Mouse (Mus musculus): Measurements from ENCODE around the gene Cpn1. TPM values are rescaled to one million over a fixed set of nuclear protein-coding genes. Genes with fewer than 3 reads are reported as not detected.

The Cpn1 gene
- polyA plus RNA-seq, 1 experiment from 2014 or later: 0.30 TPM

DNA sequence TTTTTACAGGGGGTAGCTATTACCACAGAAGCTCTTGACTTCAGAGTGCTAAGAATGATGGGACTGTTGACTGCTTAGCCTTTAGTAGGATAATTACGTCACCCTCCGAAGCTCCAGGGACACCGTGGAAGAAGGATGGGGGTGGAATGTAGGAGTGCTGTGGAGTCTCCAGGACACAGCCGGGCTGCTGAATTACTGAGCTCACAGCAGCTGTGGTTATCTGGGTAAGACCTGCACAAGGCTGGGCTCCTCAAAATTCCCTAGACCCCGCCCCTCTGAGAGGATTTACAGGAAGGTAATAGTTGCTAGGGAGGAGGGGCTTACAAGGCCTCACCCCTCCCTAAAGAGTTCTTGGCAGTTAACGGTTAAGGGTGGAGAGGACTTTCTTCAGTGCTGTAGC is 9.7 kb downstream of the Cpn1 start:
- H3K4me1 ChIP-seq: no peaks in the 10 kb centered on the region
- H3K27ac ChIP-seq: no peak overlapping the region
- no peaks in the 10 kb centered on the region for H3K9me3 ChIP-seq
- no peaks in the 10 kb centered on the region for H3K27me3 ChIP-seq (replicated peaks)
- H3K9ac ChIP-seq: no peak overlapping the region
- no peak overlapping the region for H3K4me3 ChIP-seq
- WGBS: 74% methylated on average over 6 of the region's 6 CpGs
- no peak overlapping the region for H3K4me2 ChIP-seq (replicated peaks)
- H3K36me3 ChIP-seq: no peaks in the 10 kb centered on the region
- no peak for ATAC-seq (ENCODE audit: low FRiP score, low read depth)

DNA sequence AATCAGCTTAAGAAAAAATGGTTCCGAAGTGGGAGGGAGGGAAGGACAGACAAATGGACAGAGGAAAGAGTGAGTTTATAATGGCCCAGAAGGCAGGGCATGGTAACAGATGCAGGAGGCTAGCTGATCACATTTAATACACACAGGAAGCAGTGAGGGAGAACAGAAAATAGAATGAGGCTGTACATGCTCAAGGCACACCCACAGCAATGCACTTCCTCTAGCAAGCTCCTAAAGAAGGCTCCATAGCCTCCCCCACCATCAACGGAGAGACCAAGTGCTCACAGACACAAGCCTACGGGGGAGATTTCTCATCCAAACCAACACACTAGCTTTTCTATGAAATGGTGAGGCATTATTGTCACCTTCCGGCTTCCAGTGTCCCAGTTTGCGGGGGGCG is 12.1 kb downstream of the Cpn1 start:
- no peak overlapping the region for H3K27ac ChIP-seq
- 94% methylated on average over 6 of the region's 6 CpGs for WGBS
- H3K9me3 ChIP-seq: no peaks in the 10 kb centered on the region
- H3K4me1 ChIP-seq: no peaks in the 10 kb centered on the region
- H3K36me3 ChIP-seq: no peaks in the 10 kb centered on the region
- no peak overlapping the region for H3K4me2 ChIP-seq (replicated peaks)
- no peaks in the 10 kb centered on the region for H3K27me3 ChIP-seq (replicated peaks)
- H3K4me3 ChIP-seq: no peak overlapping the region
- H3K9ac ChIP-seq: no peak overlapping the region
- ATAC-seq (ENCODE audit: low FRiP score, low read depth): no peak

DNA sequence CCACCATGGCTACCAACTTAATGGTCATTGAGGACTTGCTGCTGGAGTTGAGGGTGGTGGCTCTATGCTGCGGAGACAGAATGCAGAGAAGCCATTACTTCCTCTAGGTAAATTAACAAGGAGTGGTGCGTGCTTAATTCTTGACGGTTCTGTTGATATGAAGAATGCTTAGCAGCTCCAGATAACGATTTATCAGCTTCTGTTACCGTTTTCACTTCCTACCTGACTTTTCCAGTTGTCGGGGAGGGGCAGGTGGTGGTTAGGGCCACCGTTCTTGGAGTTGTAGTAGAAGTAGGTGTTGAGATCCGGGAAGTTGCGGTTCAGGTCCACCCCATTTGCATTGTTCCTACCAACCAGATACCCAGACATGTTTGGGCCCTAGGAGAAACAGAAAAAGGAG is 12.6 kb downstream of the Cpn1 start:
- no peaks in the 10 kb centered on the region for H3K27me3 ChIP-seq (replicated peaks)
- no peak overlapping the region for H3K4me3 ChIP-seq
- no peak for ATAC-seq (ENCODE audit: low FRiP score, low read depth)
- no peaks in the 10 kb centered on the region for H3K36me3 ChIP-seq
- no peaks in the 10 kb centered on the region for H3K4me1 ChIP-seq
- WGBS: 87% methylated on average over 9 of the region's 9 CpGs
- H3K9me3 ChIP-seq: no peaks in the 10 kb centered on the region
- H3K27ac ChIP-seq: no peak overlapping the region
- H3K4me2 ChIP-seq (replicated peaks): no peak overlapping the region
- H3K9ac ChIP-seq: no peak overlapping the region

DNA sequence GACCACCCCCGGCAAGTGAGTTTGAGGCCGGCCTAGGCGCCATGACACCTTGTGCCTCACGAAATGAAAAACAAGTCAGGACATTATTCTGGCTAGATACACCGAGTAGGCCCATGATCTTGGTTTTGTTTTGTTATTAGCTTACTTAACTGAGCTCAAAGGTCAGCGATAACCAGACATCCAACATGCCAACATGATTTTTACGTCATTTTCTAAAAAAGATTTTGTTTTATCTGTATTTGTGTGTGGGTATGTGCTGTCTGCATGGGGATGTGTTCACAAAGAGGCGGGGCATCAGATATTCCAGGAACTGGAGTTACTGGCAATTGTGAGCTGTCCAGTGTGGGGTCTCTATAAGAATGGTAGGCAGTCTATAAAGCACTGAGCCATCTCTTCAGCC is 14.2 kb downstream of the Cpn1 start:
- Histone ChIP-seq H3K36me3 (no peaks in the 10 kb centered on the region), H3K9me3 (no peaks in the 10 kb centered on the region), H3K4me3 (no peak overlapping the region), H3K27ac (no peak overlapping the region), H3K4me2 (replicated peaks) (no peak overlapping the region), H3K9ac (no peak overlapping the region), H3K4me1 (no peaks in the 10 kb centered on the region), H3K27me3 (replicated peaks) (no peaks in the 10 kb centered on the region)
- ATAC-seq (ENCODE audit: low FRiP score, low read depth): no peak
- 92% methylated on average over 8 of the region's 8 CpGs for WGBS

DNA sequence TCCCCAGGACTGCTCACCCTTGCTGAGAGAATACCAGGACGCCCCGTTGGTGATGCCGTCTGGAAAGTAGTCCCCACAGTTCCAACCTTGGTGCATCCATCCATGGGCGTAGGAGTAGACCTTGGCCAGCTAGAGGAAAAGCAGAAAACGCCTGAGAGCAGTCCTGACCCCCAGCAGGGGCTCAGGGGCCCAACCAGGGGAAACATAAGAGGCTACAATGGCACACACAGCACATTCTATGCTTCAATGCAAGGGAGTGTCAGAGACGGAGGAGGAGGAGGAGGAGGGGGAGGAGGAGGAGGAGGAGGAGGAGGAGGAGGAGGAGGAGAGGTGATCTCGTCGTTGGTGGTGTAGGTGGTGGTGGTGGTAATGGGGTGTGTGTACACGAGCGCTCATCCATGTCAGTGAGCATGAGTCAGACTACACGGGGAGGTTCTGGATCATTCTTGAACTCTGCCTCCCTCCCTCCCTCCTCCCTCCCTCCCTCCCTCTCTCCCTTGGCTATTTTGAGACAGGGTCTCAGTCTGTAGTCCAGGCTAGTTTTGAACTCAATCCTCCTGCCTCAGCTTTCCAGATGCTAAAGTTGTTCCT is 17.8 kb downstream of the Cpn1 start:
- H3K27me3 ChIP-seq (replicated peaks): no peaks in the 10 kb centered on the region
- no peak overlapping the region for H3K4me2 ChIP-seq (replicated peaks)
- H3K9me3 ChIP-seq: no peaks in the 10 kb centered on the region
- H3K36me3 ChIP-seq: no peaks in the 10 kb centered on the region
- no peaks in the 10 kb centered on the region for H3K4me1 ChIP-seq
- 45% methylated on average over 10 of the region's 11 CpGs for WGBS
- H3K4me3 ChIP-seq: no peak overlapping the region
- H3K9ac ChIP-seq: no peak overlapping the region
- ATAC-seq (ENCODE audit: low FRiP score, low read depth): no peak
- H3K27ac ChIP-seq: no peak overlapping the region

DNA sequence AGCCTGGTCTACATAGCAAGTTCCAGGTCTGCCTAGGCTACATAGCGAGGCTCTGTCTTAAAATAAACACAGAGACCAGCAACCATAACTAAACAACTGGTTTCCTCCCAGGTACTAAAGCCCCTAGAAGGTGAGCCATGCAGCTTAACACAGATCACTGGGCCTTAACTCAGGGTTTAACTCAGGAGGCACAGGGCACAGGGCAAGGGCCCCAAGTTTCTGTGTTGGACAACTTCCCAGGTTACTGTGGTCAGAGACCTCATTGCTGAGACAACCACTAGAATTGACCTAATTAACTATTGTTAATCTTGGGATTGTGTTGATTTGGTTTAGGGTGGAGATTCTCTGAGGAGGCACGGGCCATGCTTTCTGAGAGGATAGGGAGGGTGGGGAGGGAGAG is 19.9 kb downstream of the Cpn1 start:
- Histone ChIP-seq H3K9ac (no peak overlapping the region), H3K36me3 (no peaks in the 10 kb centered on the region), H3K27ac (no peak overlapping the region), H3K4me3 (no peak overlapping the region), H3K27me3 (replicated peaks) (no peaks in the 10 kb centered on the region), H3K4me1 (no peaks in the 10 kb centered on the region), H3K4me2 (replicated peaks) (no peak overlapping the region), H3K9me3 (no peaks in the 10 kb centered on the region)
- 81% methylated on average over 2 of the region's 2 CpGs for WGBS
- ATAC-seq (ENCODE audit: low FRiP score, low read depth): no peak

DNA sequence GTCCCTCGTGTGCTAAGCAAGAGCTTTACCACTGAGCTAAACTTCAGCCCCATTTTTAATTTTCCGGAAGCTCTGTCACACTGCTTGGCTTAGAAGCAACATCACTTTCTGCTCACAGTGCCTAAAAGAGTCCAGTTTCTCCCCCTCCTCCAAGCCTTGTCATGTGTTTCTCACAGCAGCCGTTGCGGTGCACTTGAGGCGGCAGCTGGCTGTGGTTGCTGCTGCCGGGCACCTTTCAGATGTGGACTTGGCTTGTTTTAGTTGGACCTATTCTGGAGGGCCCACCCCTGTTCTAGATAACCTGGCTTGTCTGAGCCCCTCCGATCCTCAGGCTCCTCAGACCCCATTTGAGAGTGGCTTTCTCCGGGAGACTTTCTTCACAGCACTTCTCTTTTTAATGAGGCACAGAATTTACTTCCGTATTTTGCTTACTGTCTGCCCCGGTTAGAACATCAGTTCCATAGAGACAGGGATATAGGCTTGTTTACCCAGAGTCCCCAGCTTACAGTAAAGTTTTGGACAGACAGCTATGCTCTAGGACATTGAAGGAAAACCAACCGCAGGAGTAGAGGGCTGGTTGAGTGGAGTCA is 20.8 kb downstream of the Cpn1 start:
- no peaks in the 10 kb centered on the region for H3K27me3 ChIP-seq (replicated peaks)
- H3K4me2 ChIP-seq (replicated peaks): no peak overlapping the region
- 88% methylated on average over 11 of the region's 11 CpGs for WGBS
- H3K9ac ChIP-seq: no peak overlapping the region
- H3K27ac ChIP-seq: no peak overlapping the region
- H3K4me3 ChIP-seq: no peak overlapping the region
- no peaks in the 10 kb centered on the region for H3K4me1 ChIP-seq
- H3K36me3 ChIP-seq: no peaks in the 10 kb centered on the region
- no peaks in the 10 kb centered on the region for H3K9me3 ChIP-seq
- ATAC-seq (ENCODE audit: low FRiP score, low read depth): no peak

DNA sequence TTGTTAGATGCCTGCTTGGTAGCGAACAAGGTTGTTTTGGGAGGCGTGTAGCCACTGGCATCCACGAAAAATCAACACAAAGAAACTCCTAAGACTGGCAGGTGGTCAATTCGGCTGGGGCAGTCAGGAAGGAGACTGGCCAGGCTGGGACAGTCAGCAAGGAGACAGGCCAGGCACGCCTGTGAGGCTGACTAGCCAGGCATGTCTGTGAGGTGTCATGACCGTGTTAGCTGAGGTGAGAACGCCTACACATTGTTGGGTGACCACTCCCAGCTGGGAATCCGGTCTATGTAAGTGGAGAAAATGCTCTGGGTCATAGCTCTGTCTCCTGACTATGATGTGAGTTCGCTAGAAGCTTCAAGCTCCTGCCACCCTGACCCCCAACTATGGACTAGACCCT is 23.6 kb downstream of the Cpn1 start:
- no peak overlapping the region for H3K9ac ChIP-seq
- H3K9me3 ChIP-seq: no peaks in the 10 kb centered on the region
- no peaks in the 10 kb centered on the region for H3K27me3 ChIP-seq (replicated peaks)
- no peak overlapping the region for H3K27ac ChIP-seq
- ATAC-seq (ENCODE audit: low FRiP score, low read depth): no peak
- H3K4me2 ChIP-seq (replicated peaks): no peak overlapping the region
- no peaks in the 10 kb centered on the region for H3K4me1 ChIP-seq
- H3K36me3 ChIP-seq: no peaks in the 10 kb centered on the region
- H3K4me3 ChIP-seq: no peak overlapping the region
- WGBS: 68% methylated on average over 9 of the region's 9 CpGs

DNA sequence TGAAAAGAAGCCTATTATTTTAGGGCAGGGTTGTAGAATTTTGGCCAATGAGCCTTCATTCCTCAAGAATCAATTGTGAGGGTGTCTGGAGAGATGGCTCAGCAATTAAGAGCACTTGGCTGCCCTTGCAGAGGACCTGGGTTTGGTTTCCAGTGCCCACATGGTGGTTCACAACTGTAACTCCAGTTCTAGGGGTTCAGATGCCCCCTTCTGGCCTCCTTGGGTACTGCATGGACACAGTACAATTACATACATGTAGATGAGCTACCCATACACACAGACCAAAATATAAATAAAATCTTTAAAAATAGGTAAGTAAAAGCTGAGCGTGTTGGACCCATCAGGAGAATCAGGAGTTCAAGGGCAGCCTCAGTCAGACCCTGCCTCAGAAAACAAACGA is 25.2 kb downstream of the Cpn1 start:
- Histone ChIP-seq H3K9ac (no peak overlapping the region), H3K4me1 (no peaks in the 10 kb centered on the region), H3K36me3 (no peaks in the 10 kb centered on the region), H3K27ac (no peak overlapping the region), H3K4me3 (no peak overlapping the region), H3K4me2 (replicated peaks) (no peak overlapping the region), H3K27me3 (replicated peaks) (no peaks in the 10 kb centered on the region), H3K9me3 (no peaks in the 10 kb centered on the region)
- ATAC-seq (ENCODE audit: low FRiP score, low read depth): no peak
- 85% methylated on average over 2 of the region's 2 CpGs for WGBS

DNA sequence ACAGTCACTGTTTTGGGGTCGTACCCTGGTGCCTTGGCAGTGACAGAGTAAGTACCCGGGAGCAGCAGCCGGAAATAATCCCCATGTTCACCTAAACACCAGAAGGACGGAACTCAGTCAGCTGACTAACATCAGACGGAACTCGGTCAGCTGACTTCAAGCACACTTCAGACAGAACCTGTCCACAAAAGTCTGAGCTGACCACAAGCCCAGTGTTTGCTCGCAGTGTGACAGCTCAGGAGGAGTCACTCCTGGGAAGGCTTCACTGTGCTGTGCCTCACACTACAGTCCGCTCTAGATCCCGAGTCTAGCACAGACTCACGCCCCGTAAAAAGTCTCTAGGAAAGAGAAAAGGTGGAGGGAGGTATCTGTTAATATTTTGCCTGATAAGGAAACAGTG is 26.3 kb downstream of the Cpn1 start:
- Histone ChIP-seq H3K4me3 (no peak overlapping the region), H3K4me1 (no peaks in the 10 kb centered on the region), H3K9ac (no peak overlapping the region), H3K27ac (no peak overlapping the region), H3K9me3 (no peaks in the 10 kb centered on the region), H3K36me3 (no peaks in the 10 kb centered on the region), H3K27me3 (replicated peaks) (no peaks in the 10 kb centered on the region), H3K4me2 (replicated peaks) (no peak overlapping the region)
- no peak for ATAC-seq (ENCODE audit: low FRiP score, low read depth)
- 87% methylated on average over 11 of the region's 11 CpGs for WGBS

DNA sequence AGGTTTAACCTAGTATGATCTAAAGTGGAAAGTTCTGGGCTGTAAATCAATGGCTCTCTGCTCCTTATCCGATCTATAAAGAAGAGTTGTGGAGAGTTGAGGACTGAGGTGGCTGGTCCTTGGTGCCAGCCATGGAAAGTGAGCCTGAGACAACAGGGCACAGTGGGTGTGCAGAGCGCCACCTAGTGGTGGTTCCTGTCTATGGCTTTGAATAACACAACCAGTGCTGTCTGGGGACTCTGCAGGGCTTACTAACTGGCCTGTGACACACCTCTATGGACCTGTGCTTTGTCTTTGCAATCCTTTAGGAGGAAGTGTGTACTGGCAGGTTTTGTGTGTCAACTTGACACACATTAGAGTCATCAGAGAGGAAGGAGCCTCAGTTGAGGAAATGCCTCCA is 27.2 kb downstream of the Cpn1 start:
- 18% methylated on average over 2 of the region's 2 CpGs for WGBS
- Histone ChIP-seq H3K4me2 (replicated peaks) (no peak overlapping the region), H3K4me3 (no peak overlapping the region), H3K9ac (no peak overlapping the region), H3K27ac (no peak overlapping the region), H3K4me1 (no peaks in the 10 kb centered on the region), H3K9me3 (no peaks in the 10 kb centered on the region), H3K27me3 (replicated peaks) (no peaks in the 10 kb centered on the region), H3K36me3 (no peaks in the 10 kb centered on the region)
- ATAC-seq (ENCODE audit: low FRiP score, low read depth): no peak

DNA sequence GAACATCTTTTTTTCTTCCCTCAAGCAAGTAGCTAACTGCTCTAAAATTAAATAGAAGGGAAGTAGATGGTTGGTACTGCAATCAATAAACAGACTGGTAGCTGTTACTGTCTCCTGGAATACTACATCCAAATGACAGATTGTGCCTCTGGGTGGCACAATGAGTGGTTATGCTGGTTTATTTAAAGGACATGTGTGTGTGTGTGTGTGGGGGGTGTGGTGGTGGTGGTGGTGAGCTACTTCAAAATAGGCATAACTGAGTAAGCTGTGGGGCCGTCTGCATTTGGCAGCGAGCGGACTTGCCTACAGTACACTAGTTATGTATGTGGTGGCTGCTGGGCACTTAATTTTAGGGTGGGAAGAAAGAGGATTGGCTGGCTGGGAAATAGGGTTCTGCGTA is 28.5 kb downstream of the Cpn1 start:
- ATAC-seq (ENCODE audit: low FRiP score, low read depth): no peak
- Histone ChIP-seq H3K4me1 (no peaks in the 10 kb centered on the region), H3K36me3 (no peaks in the 10 kb centered on the region), H3K4me3 (no peak overlapping the region), H3K4me2 (replicated peaks) (no peak overlapping the region), H3K27ac (no peak overlapping the region), H3K9ac (no peak overlapping the region), H3K27me3 (replicated peaks) (no peaks in the 10 kb centered on the region), H3K9me3 (no peaks in the 10 kb centered on the region)
- WGBS: 88% methylated on average over 4 of the region's 4 CpGs

DNA sequence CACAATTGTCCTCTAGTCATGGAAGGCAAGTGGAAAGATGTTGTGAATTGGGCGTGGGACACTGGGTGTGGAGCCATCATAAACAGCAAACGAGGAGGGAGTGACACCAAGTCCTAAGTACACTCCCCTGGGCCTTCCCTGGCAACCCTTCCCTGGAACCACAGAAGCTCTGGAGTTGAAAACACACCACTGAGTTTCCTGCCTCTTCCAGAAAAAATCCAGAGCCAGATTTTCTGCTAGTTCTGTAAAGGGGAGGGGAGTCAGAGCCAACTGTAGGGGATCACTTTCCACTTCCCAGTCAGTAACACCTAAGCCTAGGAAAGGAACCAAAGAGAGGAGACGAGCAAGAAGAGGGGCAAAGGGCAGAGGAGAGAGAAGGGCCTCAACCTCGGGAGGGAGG is 29.0 kb downstream of the Cpn1 start:
- no peak overlapping the region for H3K4me2 ChIP-seq (replicated peaks)
- no peak overlapping the region for H3K9ac ChIP-seq
- no peak overlapping the region for H3K27ac ChIP-seq
- H3K9me3 ChIP-seq: no peaks in the 10 kb centered on the region
- ATAC-seq (ENCODE audit: low FRiP score, low read depth): no peak
- H3K36me3 ChIP-seq: no peaks in the 10 kb centered on the region
- 31% methylated on average over 4 of the region's 4 CpGs for WGBS
- H3K27me3 ChIP-seq (replicated peaks): no peaks in the 10 kb centered on the region
- no peaks in the 10 kb centered on the region for H3K4me1 ChIP-seq
- no peak overlapping the region for H3K4me3 ChIP-seq
